ENCODE assay signal across 11 mouse cellular contexts in genomic region chr14:54423406-54423805, GRCm38 (mm10). TPM values are rescaled to one million over a fixed set of nuclear protein-coding genes. Genes with fewer than 3 reads are reported as not detected.
DNase-seq lines count a peak whose midpoint lies in the region; ATAC-seq and TF ChIP-seq lines count a peak whose summit lies in the region.
"Had no signal": no experiment of that assay in that cellular context is flagged by ENCODE, and none has a peak within 500 bp of the region (broad histone marks: within the 10 kb centered on the region; RNA-seq: fewer than 3 reads in every experiment).

No protein-coding gene starts in this region.

- H3K4me1 ChIP-seq in hindbrain, postnatal 0 days (ENCODE audit: insufficient read depth, low read length): 0 out of 2 replicates have a peak, but pooled peaks cover 3% of the 10 kb centered on the region
- peaks cover 9% of the 10 kb centered on the region for H3K4me1 ChIP-seq in hindbrain, embryonic 16.5 days (ENCODE audit: control insufficient read depth, insufficient read depth, low read depth, low read length)
- H3K4me1 ChIP-seq in E14TG2a.4 (replicated peaks; ENCODE audit: low read depth, low read length): peaks cover 61% of the 10 kb centered on the region

- H3K27me3 ChIP-seq in hindbrain, postnatal 0 days (ENCODE audit: insufficient read depth, low read length): no peaks in the 10 kb centered on the region
- no peaks in the 10 kb centered on the region for H3K27me3 ChIP-seq in hindbrain, embryonic 16.5 days (replicated peaks; ENCODE audit: control insufficient read depth, insufficient read depth, low read length)
- no peaks in the 10 kb centered on the region for H3K27me3 ChIP-seq in E14TG2a.4 (ENCODE audit: insufficient read depth, low read length)
- H3K27me3 ChIP-seq: embryonic facial prominence, embryonic 15.5 days; limb, embryonic 15.5 days had no signal

- no peak overlapping the region for H3K9ac ChIP-seq in hindbrain, postnatal 0 days (replicated peaks; ENCODE audit: low read length)
- no peak overlapping the region for H3K9ac ChIP-seq in hindbrain, embryonic 16.5 days (ENCODE audit: low read depth, low read length)
- H3K9ac ChIP-seq: embryonic facial prominence, embryonic 15.5 days; limb, embryonic 15.5 days had no signal

- no peak for ATAC-seq in hindbrain, postnatal 0 days
- ATAC-seq in hindbrain, embryonic 16.5 days: no peak

- peak; percentile 67 for TF ChIP-seq CTCF in hindbrain, postnatal 0 days (IDR thresholded peaks at IDR 0.05; ENCODE audit: low read depth)
- peak; percentile 71 for TF ChIP-seq CTCF in E14TG2a.4 (conservative IDR thresholded peaks at IDR 0.05; ENCODE audit: low read length)

- no peaks in the 10 kb centered on the region for H3K9me3 ChIP-seq in hindbrain, postnatal 0 days (ENCODE audit: low read length)
- H3K9me3 ChIP-seq in hindbrain, embryonic 16.5 days (ENCODE audit: control insufficient read depth, low read length): no peaks in the 10 kb centered on the region
- no peaks in the 10 kb centered on the region for H3K9me3 ChIP-seq in E14TG2a.4 (ENCODE audit: low read length)
- H3K9me3 ChIP-seq: embryonic facial prominence, embryonic 15.5 days; limb, embryonic 15.5 days had no signal

- no peak overlapping the region for H3K4me2 ChIP-seq in hindbrain, postnatal 0 days (ENCODE audit: low read depth, low read length)
- H3K4me2 ChIP-seq in hindbrain, embryonic 16.5 days (ENCODE audit: low read length): no peak overlapping the region
- H3K4me2 ChIP-seq: embryonic facial prominence, embryonic 15.5 days; limb, embryonic 15.5 days had no signal

- no peaks in the 10 kb centered on the region for H3K36me3 ChIP-seq in hindbrain, postnatal 0 days (ENCODE audit: insufficient read depth, low read length)
- H3K36me3 ChIP-seq in hindbrain, embryonic 16.5 days (ENCODE audit: control insufficient read depth, insufficient read depth, low read length): no peaks in the 10 kb centered on the region
- H3K36me3 ChIP-seq in E14TG2a.4 (ENCODE audit: insufficient read depth, low read length): peaks cover 6% of the 10 kb centered on the region
- H3K36me3 ChIP-seq: limb, embryonic 15.5 days had no signal

- DNase-seq in hindbrain, postnatal 0 days (ENCODE audit: low spot score): peak; percentile 36
- DNase-seq in 416B (ENCODE audit: low read depth): peak; percentile 70
- DNase-seq in induced T-regulatory cell, adult 2 months (ENCODE audit: low read depth): peak; percentile 74
- no peak for DNase-seq in right cerebral cortex, postnatal 25 days
- no peak for DNase-seq in ovary, postnatal 14 days (ENCODE audit: low spot score)
- DNase-seq in testis, postnatal 14 days (ENCODE audit: low spot score): no peak

- H3K27ac ChIP-seq in hindbrain, postnatal 0 days: no peak overlapping the region
- H3K27ac ChIP-seq in hindbrain, embryonic 16.5 days (ENCODE audit: low read depth, low read length): no peak overlapping the region
- H3K27ac ChIP-seq: embryonic facial prominence, embryonic 15.5 days; limb, embryonic 15.5 days had no signal

- H3K4me3 ChIP-seq in hindbrain, postnatal 0 days (ENCODE audit: low read length): no peak overlapping the region
- no peak overlapping the region for H3K4me3 ChIP-seq in hindbrain, embryonic 16.5 days (ENCODE audit: low read length)
- no peak overlapping the region for H3K4me3 ChIP-seq in E14TG2a.4 (replicated peaks; ENCODE audit: low read length)
- H3K4me3 ChIP-seq: embryonic facial prominence, embryonic 15.5 days; limb, embryonic 15.5 days; myocyte had no signal

- 65% methylated on average over 5 of the region's 5 CpGs for WGBS in hindbrain, postnatal 0 days
- whole genome bisulfite sequencing in hindbrain, embryonic 16.5 days: 64% methylated on average over 5 of the region's 5 CpGs

RNA-seq across cellular contexts. Expression of gene Mrpl52, which starts 3.3 kb away (rescaled TPM):
- 113 and 129 TPM in 2 replicates for total RNA-seq in hindbrain, postnatal 0 days (2014; rRNA removed)
- polyA plus RNA-seq in hindbrain, postnatal 0 days (2015; fragmentation: Nextera tagmentation; extraction: Ambion mirVana): 266 and 297 TPM in 2 replicates
- 218 and 228 TPM in 2 replicates for polyA plus RNA-seq in hindbrain, embryonic 16.5 days (2015; fragmentation: Nextera tagmentation; extraction: Ambion mirVana)

RNA-seq across cellular contexts. Expression of gene Slc7a7, which starts 5.8 kb away (rescaled TPM):
- total RNA-seq in hindbrain, postnatal 0 days (2014; rRNA removed): 3.7 and 4.5 TPM in 2 replicates
- polyA plus RNA-seq in hindbrain, postnatal 0 days (2015; fragmentation: Nextera tagmentation; extraction: Ambion mirVana): 3.6 TPM in 2 replicates
- 4.9 and 5.9 TPM in 2 replicates for polyA plus RNA-seq in hindbrain, embryonic 16.5 days (2015; fragmentation: Nextera tagmentation; extraction: Ambion mirVana)

RNA-seq across cellular contexts. Expression of gene Mmp14, which starts 8.0 kb away (rescaled TPM):
- 50.1 and 53.3 TPM in 2 replicates for total RNA-seq in hindbrain, postnatal 0 days (2014; rRNA removed)
- polyA plus RNA-seq in hindbrain, postnatal 0 days (2015; fragmentation: Nextera tagmentation; extraction: Ambion mirVana): 44.5 and 47.2 TPM in 2 replicates
- polyA plus RNA-seq in hindbrain, embryonic 16.5 days (2015; fragmentation: Nextera tagmentation; extraction: Ambion mirVana): 45.1 and 56.1 TPM in 2 replicates

RNA-seq across cellular contexts. Expression of gene Lrp10, which starts 40.5 kb away (rescaled TPM):
- 57.7 and 62.5 TPM in 2 replicates for total RNA-seq in hindbrain, postnatal 0 days (2014; rRNA removed)
- 36.0 and 38.8 TPM in 2 replicates for polyA plus RNA-seq in hindbrain, postnatal 0 days (2015; fragmentation: Nextera tagmentation; extraction: Ambion mirVana)
- 31.4 and 35.6 TPM in 2 replicates for polyA plus RNA-seq in hindbrain, embryonic 16.5 days (2015; fragmentation: Nextera tagmentation; extraction: Ambion mirVana)

RNA-seq across cellular contexts. Expression of gene Rem2, which starts 52.5 kb away (rescaled TPM):
- total RNA-seq in hindbrain, postnatal 0 days (2014; rRNA removed): 28.1 and 32.8 TPM in 2 replicates
- 25.2 and 25.3 TPM in 2 replicates for polyA plus RNA-seq in hindbrain, postnatal 0 days (2015; fragmentation: Nextera tagmentation; extraction: Ambion mirVana)
- polyA plus RNA-seq in hindbrain, embryonic 16.5 days (2015; fragmentation: Nextera tagmentation; extraction: Ambion mirVana): 38.5 and 39.5 TPM in 2 replicates

Comparison
In these comparisons a context has a peak if more than half of its experiments do, and no peak if none do; other contexts are left out.
1. DNase-seq: peak in hindbrain, postnatal 0 days (single experiment), 416B (single experiment) and induced T-regulatory cell, adult 2 months (single experiment); none in right cerebral cortex, postnatal 25 days (single experiment), ovary, postnatal 14 days (single experiment) and testis, postnatal 14 days (single experiment).